Mouse (Mus musculus) brain, embryonic 14.5 days (tissue): ENCODE results near the gene Pdcd1lg2. TPM values are rescaled to one million over a fixed set of nuclear protein-coding genes. Genes with fewer than 3 reads are reported as not detected.

ENCODE experiments used
- DNase-seq: peaks from one replicate; pipeline ENCODE4 v3.0.0-alpha.2; 2011; ENCODE audit warnings: low read depth
- CTCF ChIP-seq: fragments of 200-500 bp; IDR thresholded peaks from 2 replicates; pipeline ENCODE4 v1.5.1; 2012; ENCODE audit warnings: inconsistent platforms, mild to moderate bottlenecking, moderate library complexity, borderline replicate concordance; ENCODE audit not compliant: insufficient read depth, insufficient read length; ENCODE audit errors: extremely low read depth
- POLR2A ChIP-seq: fragments of 200-500 bp; IDR thresholded peaks from 2 replicates; pipeline ENCODE4 v1.6.1; 2012; ENCODE audit warnings: mild to moderate bottlenecking, inconsistent platforms, borderline replicate concordance; ENCODE audit not compliant: poor library complexity, insufficient read depth, insufficient read length, severe bottlenecking; ENCODE audit errors: extremely low read depth
- polyA plus RNA-seq: library from polyadenylated mRNA; depleted of rRNA; stranded (reverse); fragments of >200 nt; gene quantifications from 2 replicates; pipeline ENCODE4 v1.2.3, GENCODE M21; 2012

Pdcd1lg2 gene
- polyA plus RNA-seq, 1 experiment, result 0.10 TPM

DNA sequence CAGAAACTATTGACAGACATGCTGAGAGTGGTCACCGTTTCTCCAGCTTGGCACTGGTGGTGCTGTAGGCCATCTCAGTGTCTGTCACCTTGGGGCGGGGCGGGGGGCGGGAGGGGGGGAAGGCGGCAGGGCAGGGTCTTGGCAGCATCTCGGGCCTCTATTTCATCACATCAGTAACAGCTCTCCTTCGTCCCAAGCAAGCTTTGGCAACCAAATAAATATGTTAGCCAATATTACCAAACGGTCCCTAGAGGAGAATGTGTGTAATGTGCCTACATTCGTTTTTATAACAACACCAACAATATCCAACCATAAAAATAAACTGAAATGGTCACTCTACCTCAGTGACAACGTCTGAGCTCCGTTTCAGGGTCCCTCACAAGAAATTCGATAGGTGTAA is 40.6 kb upstream of the Pdcd1lg2 start:
- TF ChIP-seq CTCF (no peak), POLR2A (no peak)
- no peak for DNase-seq

GRCm38 (mm10) chr19:29370545-29371283 is 40.0 kb upstream of the Pdcd1lg2 start:
- DNase-seq, result no peak
- TF ChIP-seq CTCF, result no peak
- no peak for TF ChIP-seq POLR2A

- no peak for DNase-seq
- TF ChIP-seq POLR2A, result no peak
- no peak for TF ChIP-seq CTCF
These were observed 39.2 kb upstream of the Pdcd1lg2 start for GRCm38 (mm10) chr19:29371284-29372081.

- peak; percentile 61 for DNase-seq
- TF ChIP-seq POLR2A, result no peak
- TF ChIP-seq CTCF, result no peak
These were observed 38.6 kb upstream of the Pdcd1lg2 start for GRCm38 (mm10) chr19:29372138-29372537.

DNA sequence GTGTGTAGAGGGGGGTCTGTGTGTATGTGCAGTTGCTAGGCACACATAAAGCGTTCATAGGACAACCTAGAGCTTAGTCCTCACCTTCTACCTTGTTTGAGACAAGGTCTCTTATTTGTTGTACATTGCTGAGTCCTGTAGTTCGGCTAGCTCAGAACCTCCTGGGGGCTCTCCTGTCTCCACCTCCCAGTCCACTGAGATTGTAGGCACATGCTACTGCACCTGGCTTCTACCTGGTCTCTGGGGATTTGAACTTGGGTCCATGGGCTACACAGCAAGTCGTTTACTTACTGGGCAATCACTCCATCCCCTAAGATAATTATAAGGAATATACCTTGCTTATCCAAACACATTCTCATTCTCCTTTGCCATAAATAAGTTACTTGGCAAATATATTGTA is 38.1 kb upstream of the Pdcd1lg2 start:
- TF ChIP-seq CTCF (no peak), POLR2A (no peak)
- no peak for DNase-seq

- TF ChIP-seq POLR2A, result no peak
- TF ChIP-seq CTCF, result no peak
- DNase-seq, result peak; percentile 40
These were observed 37.3 kb upstream of the Pdcd1lg2 start for GRCm38 (mm10) chr19:29373438-29373837.

DNA sequence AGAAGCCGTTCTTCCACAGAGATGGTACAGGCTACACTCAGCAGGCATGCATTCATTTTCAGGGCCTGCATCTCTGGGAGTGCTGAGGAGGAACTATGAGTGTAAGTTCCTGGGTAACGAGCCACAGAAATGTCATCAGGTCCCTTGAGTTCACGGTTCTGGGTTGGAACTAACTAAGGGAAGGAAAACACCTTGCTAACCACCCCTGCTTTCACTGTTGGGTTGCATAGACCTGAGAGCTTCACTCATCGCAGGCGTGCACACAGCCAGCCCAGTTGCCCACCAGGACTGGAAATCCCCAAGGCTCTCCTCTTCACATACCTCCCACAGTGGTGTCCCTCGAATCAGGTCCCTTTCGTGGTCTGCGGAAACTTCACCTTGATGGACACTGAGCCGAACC is 35.8 kb upstream of the Pdcd1lg2 start:
- TF ChIP-seq POLR2A (no peak), CTCF (no peak)
- DNase-seq, result no peak

DNA sequence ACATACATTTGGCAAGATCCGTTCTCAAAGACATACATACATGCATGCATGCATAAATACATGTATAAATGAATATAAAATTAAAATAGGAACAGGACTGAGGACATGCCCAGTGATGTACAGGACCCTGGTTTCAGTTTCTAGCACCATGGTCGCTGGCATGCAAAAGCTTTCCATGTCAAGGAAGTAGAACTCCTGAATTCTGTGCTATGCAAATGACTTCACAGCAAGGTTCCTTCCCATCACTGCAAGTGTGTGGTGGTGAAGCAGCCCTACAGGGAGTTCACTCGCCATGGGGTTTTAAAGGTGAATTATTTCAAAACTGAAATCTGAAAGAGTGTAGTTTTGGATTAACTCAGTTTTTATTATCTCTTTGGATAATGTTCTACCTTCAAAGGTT is 34.3 kb upstream of the Pdcd1lg2 start:
- no peak for DNase-seq
- TF ChIP-seq CTCF (no peak), POLR2A (no peak)

- TF ChIP-seq CTCF (no peak), POLR2A (no peak)
- no peak for DNase-seq
These were observed 30.7 kb upstream of the Pdcd1lg2 start for GRCm38 (mm10) chr19:29379839-29380603.

DNA sequence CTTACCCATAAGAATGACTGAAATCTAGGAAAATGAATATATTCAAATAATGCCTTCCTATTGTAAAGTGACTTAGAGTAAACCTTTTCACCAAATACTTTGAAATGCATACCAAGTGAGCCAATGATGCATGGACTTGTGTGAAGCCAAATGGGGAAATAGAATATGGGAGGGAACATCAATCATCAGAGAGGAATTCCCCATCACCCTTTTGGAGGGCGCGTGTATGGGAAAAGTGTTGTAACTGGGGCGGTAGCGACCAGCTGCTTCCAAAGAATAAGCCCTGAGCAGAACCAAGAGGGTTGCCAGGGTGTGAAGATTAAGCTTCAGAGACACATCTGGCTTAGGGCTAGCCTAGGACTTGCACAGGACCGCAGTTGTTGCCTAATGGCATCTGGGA is 27.4 kb upstream of the Pdcd1lg2 start:
- no peak for DNase-seq
- TF ChIP-seq CTCF, result no peak
- TF ChIP-seq POLR2A, result no peak

DNA sequence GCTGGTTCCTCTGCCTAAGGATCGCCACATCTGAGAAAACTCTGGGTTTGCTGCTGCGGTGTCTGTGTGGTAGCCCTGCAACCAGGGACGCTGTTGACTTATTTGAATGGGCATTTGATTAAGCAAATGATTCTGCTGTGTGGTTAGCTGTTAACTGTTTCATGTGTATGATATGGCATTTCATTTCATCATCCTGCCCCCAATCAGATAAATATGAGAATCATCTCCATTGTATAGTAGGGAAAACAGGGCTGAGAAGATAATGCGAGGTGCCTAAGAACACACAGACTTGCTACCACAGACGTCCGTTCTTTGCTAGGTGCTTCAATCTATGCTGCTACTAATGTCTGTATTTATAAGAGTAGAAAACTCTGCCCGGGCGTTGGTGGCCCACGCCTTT is 26.3 kb upstream of the Pdcd1lg2 start:
- no peak for DNase-seq
- TF ChIP-seq CTCF (no peak), POLR2A (no peak)
